Mouse (Mus musculus): ENCODE data around the gene Cyb5r3. TPM values are rescaled to one million over a fixed set of nuclear protein-coding genes. Genes with fewer than 3 reads are reported as not detected.

Cyb5r3 gene
- polyA plus RNA-seq, 1 experiment from 2014 or later = 164 TPM

DNA sequence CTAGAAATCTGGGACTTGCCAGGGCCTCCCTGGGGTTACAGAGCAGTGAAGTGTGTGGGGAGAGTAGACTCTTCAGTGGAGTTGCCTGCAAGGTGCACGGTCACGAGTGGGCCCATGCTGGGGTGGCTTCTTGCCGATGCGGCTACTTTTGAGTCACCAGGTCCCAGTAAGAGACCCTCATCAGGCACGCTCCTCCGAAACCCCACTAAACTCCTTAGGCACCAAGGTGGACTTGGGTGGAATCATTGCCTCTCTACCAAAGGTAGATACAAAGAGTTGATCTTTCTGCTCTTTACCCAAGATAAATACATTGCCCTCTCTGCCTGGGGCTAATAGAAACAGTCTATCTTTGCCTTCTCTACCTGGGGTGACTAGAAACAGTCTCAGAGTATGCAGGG lies 14.7 kb downstream of the Cyb5r3 start:
- Histone ChIP-seq H3K27me3 (ENCODE audit: insufficient read depth, low read length) (no peaks in the 10 kb centered on the region), H3K36me3 (ENCODE audit: insufficient read depth) (peaks cover 78% of the 10 kb centered on the region), H3K9me3 (ENCODE audit: low read depth, low read length) (no peaks in the 10 kb centered on the region), H3K27ac (ENCODE audit: low read depth) (no peak overlapping the region), H3K4me3 (ENCODE audit: low read depth, low read length) (no peak overlapping the region), H3K9ac (no peak overlapping the region), H3K4me2 (no peak overlapping the region), H3K4me1 (ENCODE audit: insufficient read depth) (no peaks in the 10 kb centered on the region)
- ATAC-seq (ENCODE audit: insufficient read depth) (no peak), DNase-seq (no peak)
- no peak for TF ChIP-seq CTCF (IDR thresholded peaks at IDR 0.05; ENCODE audit: low read depth)
- WGBS = 94% methylated on average over 6 of the region's 6 CpGs

DNA sequence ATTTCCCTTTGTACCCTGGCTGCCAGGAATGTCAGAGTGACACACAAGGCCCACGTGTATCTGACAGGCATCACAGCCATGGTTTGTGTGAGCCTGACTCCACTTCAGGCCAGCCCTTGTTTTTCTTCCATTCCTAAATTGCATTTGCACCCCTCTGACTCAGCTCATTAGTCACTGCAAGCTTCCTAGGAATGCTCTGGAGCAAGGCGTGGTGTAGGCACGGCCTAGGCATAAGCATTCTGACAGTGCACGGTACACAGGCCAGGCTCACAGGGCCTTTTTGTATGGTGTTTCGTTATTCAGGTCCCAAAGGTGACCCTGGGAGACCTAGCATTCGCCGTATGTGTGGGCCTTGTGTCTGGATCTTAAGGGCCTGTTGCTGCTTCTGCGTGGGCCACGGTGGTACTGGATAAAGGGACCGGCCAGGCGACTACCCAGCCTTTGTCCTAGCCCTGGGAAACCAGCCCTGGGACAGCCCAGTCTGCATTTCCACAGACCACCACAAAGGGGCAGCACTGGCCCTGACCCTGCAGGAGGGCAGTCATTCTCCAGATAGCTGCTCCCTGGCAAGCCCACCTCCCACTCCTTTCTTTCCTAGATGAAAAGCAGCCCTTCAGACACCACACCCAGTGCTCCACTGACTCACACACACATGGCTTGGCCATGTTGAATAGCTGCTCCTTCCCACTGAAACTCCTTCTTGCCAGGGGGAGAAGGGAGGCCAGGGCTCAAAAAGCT lies 15.3 kb downstream of the Cyb5r3 start:
- WGBS = 73% methylated on average over 11 of the region's 11 CpGs
- Histone ChIP-seq H3K9ac (no peak overlapping the region), H3K27ac (ENCODE audit: low read depth) (no peak overlapping the region), H3K4me2 (no peak overlapping the region), H3K9me3 (ENCODE audit: low read depth, low read length) (no peaks in the 10 kb centered on the region), H3K36me3 (ENCODE audit: insufficient read depth) (peaks cover 73% of the 10 kb centered on the region), H3K27me3 (ENCODE audit: insufficient read depth, low read length) (no peaks in the 10 kb centered on the region), H3K4me1 (ENCODE audit: insufficient read depth) (no peaks in the 10 kb centered on the region), H3K4me3 (ENCODE audit: low read depth, low read length) (no peak overlapping the region)
- DNase-seq (peak; percentile 78), ATAC-seq (ENCODE audit: insufficient read depth) (no peak; the same call in 1 of the 2 replicates)
- peak; percentile 85 for TF ChIP-seq CTCF (IDR thresholded peaks at IDR 0.05; ENCODE audit: low read depth)

DNA sequence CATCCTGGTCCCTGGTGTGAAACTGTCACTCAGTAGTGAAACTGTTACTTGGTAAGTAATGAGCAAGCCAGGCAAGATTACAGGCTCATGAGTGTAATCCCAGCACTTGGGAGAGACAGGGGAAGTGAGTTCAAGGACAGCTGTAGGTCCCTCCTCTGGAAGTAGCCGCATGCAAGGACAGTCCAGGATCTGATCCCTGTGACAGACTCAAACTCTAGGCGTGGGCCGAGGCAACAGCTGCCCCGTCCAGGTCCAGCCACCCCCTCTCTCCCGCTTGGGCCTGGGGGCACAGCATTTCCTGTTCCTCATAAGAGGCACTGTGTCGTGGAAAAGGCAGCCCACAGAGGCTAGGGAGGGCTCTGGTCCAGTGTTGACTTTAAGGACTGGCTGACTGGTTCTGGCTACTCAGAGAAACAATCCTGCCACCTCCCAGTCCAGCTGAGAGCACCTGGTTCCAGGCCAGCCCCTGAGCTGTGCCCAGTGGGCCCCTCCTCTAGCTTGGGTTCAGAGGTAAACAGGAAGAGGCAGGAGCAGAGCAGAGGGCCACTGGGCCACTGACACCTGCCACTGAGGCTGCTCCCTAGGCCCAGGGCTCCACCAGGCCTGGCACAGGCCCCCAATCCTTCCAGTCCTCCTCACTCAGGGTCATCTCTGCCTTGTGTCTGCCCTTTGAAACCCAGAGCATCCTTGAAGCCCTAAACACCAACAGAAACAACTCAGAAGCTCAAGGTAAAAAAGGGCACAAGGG lies 16.5 kb downstream of the Cyb5r3 start:
- 75% methylated on average over 6 of the region's 6 CpGs for WGBS
- TF ChIP-seq CTCF (IDR thresholded peaks at IDR 0.05; ENCODE audit: low read depth) = no peak
- Histone ChIP-seq H3K4me2 (no peak overlapping the region), H3K9ac (no peak overlapping the region), H3K36me3 (ENCODE audit: insufficient read depth) (peaks cover 62% of the 10 kb centered on the region), H3K9me3 (ENCODE audit: low read depth, low read length) (no peaks in the 10 kb centered on the region), H3K27me3 (ENCODE audit: insufficient read depth, low read length) (no peaks in the 10 kb centered on the region), H3K27ac (ENCODE audit: low read depth) (no peak overlapping the region; the same call in 1 of the 2 replicates), H3K4me1 (ENCODE audit: insufficient read depth) (no peaks in the 10 kb centered on the region), H3K4me3 (ENCODE audit: low read depth, low read length) (no peak overlapping the region)
- no peak for ATAC-seq (ENCODE audit: insufficient read depth)
- no peak for DNase-seq

DNA sequence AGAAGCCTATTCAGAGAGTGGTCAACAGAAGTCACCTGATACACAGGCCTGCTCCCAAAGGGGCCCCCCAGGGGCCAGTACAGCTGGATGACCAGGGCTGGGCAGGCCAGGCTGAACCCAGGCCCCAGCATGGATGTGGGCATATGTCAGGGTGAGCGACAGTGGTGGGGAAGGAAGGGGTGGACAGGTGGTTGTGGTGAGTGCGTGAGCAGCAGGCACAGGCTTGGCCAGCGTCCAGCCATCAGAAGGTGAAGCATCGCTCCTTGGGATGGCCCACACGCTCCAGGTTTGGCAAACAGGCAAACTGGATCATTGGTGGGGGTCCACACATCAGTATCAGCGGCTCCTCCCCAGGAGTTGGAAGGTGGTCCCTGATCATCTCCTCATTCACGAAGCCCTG lies 18.1 kb downstream of the Cyb5r3 start:
- Histone ChIP-seq H3K4me3 (ENCODE audit: low read depth, low read length) (no peak overlapping the region), H3K4me1 (ENCODE audit: insufficient read depth) (no peaks in the 10 kb centered on the region), H3K36me3 (ENCODE audit: insufficient read depth) (peaks cover 47% of the 10 kb centered on the region), H3K27ac (ENCODE audit: low read depth) (no peak overlapping the region), H3K9ac (no peak overlapping the region), H3K9me3 (ENCODE audit: low read depth, low read length) (no peaks in the 10 kb centered on the region), H3K27me3 (ENCODE audit: insufficient read depth, low read length) (no peaks in the 10 kb centered on the region), H3K4me2 (no peak overlapping the region)
- 89% methylated on average over 7 of the region's 7 CpGs for WGBS
- DNase-seq = no peak
- no peak for ATAC-seq (ENCODE audit: insufficient read depth)
- no peak for TF ChIP-seq CTCF (IDR thresholded peaks at IDR 0.05; ENCODE audit: low read depth)

DNA sequence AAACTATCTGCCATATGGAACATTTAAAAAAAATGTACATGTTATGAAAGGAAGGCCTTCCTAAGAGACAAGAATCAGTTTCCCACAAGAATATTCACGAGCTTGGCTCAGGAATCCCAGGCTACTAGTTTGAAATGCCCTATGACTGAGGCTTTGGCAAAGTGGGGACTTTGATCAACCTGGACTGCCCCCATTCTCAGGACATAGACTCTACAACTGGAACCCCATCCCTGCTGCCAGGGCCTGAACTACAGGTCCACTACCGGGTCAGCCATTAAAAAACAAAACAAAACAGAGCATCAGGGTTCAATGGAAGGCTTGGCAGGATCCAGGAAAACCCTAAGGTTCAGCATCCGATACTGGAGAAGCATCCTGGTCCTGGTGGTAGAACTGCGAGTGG lies 21.7 kb downstream of the Cyb5r3 start:
- ATAC-seq (ENCODE audit: insufficient read depth) (no peak), DNase-seq (no peak)
- H3K27ac ChIP-seq (ENCODE audit: low read depth) = peak overlapping the region; percentile 24; the same call in 1 of the 2 replicates
- TF ChIP-seq CTCF (IDR thresholded peaks at IDR 0.05; ENCODE audit: low read depth) = no peak
- H3K27me3 ChIP-seq (ENCODE audit: insufficient read depth, low read length) = no peaks in the 10 kb centered on the region
- H3K36me3 ChIP-seq (ENCODE audit: insufficient read depth) = peaks cover 35% of the 10 kb centered on the region
- no peak overlapping the region for H3K4me2 ChIP-seq
- H3K9ac ChIP-seq = no peak overlapping the region; the same call in 1 of the 2 replicates
- no peak overlapping the region for H3K4me3 ChIP-seq (ENCODE audit: low read depth, low read length)
- no peaks in the 10 kb centered on the region for H3K4me1 ChIP-seq (ENCODE audit: insufficient read depth)
- H3K9me3 ChIP-seq (ENCODE audit: low read depth, low read length) = no peaks in the 10 kb centered on the region
- 78% methylated on average over 4 of the region's 4 CpGs for WGBS

DNA sequence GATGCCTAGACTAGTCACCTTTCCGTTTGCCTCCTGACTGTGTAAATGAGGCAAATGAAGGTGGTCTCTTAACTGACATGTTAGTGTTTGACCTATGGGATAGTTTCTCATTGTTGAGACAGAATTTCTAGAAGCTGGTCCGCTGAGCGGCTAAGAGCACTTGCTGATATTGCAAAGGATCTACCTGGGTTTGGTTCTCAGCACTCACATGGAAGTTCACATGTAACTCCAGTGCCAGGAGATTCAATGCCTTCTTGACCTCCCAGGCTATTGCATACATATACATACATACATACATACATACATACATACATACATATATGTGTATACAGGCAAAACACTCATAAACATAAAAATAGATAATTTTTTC lies 22.3 kb downstream of the Cyb5r3 start:
- H3K4me3 ChIP-seq (ENCODE audit: low read depth, low read length) = peak overlapping the region; percentile 92; the same call in 1 of the 2 replicates
- H3K27ac ChIP-seq (ENCODE audit: low read depth) = peak overlapping the region; percentile 97
- WGBS = 14% methylated on average over 3 of the region's 3 CpGs
- H3K4me1 ChIP-seq (ENCODE audit: insufficient read depth) = no peaks in the 10 kb centered on the region
- H3K9ac ChIP-seq = peak overlapping the region; percentile 38; the same call in 1 of the 2 replicates
- H3K9me3 ChIP-seq (ENCODE audit: low read depth, low read length) = no peaks in the 10 kb centered on the region
- ATAC-seq (ENCODE audit: insufficient read depth) (no peak), DNase-seq (no peak)
- H3K36me3 ChIP-seq (ENCODE audit: insufficient read depth) = peaks cover 32% of the 10 kb centered on the region
- no peaks in the 10 kb centered on the region for H3K27me3 ChIP-seq (ENCODE audit: insufficient read depth, low read length)
- peak overlapping the region; percentile 93 for H3K4me2 ChIP-seq
- no peak for TF ChIP-seq CTCF (IDR thresholded peaks at IDR 0.05; ENCODE audit: low read depth)
